Mouse (Mus musculus) retina, adult 2 months (tissue): ENCODE results near the gene Bnc2.

Source experiments
- DNase-seq: peaks from one replicate; pipeline ENCODE4 v3.0.0-alpha.2; 2012; ENCODE audit warnings: low read depth, low spot score

Bnc2 gene

DNA sequence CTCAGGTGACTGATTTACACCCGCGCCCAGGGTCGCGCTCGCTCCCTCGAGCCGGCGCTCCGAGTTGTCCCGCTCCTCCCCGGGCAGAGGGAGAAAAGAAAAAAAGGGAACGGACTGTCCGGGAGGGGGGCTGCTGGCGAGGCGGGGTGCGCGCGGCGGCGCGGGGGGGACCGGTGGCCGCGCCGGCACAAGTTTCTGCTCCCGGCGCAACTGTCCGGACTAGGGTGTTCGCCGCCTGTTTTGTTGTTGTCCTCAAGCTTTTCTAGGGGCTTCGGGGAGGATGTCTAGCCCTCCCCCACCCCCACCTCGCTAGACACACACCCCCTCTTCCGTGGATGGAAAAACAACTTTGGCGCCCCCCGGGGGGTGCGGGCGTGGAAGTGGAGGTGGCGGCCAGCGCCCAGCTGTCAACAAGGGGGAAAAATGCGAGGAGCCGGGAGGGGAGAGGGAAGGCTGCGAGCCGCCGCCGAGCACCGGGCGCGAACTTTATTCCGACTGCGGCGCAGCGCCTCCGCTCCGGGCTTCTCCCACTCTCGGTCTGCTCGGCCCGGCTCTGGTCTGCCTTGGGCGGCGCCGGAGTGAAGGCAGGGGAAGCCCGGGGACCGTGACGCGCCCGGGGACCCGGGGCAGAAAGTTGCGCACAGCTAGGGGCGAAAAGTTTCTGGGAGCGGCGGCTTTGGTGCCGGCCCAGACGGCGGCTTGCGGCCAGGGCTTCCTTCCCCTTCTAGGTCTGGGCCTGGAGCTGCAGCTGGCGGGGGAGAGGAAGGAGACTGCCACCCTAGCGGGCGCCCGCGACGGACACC, at the start of gene Bnc2:
Gene Bnc2 (minus strand): TSS at position 105 of the 803 bp plus-strand sequence.
- DNase-seq = no peak

DNA sequence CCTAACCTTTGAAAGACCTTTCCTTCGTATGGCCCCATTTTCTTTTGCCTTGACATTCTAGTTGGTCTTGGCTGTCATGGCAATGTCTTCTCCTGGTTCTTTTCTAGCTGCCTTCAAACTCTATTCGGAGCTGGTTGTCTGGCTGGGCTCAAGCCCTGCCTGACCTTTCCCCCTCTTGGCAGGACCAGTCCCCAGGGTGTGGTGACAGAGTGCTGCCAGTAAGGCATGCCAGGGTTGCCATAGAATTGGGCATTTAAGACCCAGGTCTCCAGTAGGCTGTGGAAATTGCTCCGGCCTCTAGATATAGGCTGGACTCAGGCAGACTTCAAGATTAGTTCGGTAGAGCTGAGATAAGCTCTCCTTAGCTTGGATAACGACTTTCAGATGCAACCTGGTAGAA, 32.9 kb upstream of the Bnc2 start:
- no peak for DNase-seq

DNA sequence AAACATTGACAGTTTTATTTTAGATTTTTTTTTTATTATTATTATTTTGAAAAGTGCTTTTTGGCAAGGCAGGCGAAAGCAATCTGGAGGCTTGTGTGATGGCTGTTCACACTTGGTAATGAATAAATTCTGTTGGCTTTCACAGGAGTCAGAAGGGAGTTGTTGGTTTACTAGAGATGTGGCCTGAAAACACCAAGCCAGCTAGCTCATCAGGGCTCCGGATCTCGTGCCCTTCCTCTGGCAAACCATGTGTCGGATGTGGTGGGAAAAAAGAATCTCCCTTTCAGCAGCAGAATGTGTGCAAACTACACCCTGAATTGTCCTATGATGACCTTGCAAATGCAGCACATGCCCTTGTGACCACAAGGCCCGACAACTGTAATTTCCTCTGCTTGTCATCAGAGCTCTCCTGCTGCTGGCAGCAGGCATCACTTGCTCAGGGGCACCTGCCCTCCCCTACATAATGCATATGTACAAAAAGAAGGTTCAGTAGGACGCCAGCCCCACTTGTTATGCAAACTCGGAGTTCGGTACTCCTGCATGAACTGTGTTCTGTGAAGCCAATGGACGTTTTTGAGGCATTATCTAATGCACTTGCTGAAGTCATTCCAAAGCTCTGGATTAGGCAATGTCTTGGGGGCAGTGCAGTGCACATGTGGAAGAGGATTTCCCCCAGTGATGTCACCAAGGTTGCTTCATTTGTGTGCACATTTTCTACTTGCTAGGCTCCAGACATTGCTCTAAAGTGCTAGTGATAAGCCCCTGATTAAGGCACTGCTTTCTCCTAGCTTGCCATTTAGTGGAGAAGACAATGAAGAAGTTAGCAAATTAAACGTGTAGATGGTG, 10.7 kb upstream of the Bnc2 start:
- DNase-seq = no peak

DNA sequence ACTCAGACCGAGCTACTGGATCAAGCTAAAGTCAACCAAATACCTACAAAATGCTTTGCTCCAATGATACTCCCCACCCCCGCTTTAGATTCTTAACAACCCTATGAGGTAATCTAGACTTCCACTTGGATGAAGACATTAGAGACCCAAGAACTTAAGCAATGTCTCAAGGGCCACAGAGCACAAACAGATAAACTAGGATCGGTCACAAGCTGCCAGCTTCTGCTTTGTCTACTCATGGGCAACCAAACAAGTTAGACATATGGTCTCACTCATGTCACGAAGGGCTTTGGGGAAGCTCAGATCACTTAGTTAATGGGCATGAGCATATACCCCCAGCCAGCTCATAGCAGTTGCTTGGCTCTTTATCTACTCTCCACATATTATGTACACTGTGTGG, 9.9 kb upstream of the Bnc2 start:
- DNase-seq = no peak

DNA sequence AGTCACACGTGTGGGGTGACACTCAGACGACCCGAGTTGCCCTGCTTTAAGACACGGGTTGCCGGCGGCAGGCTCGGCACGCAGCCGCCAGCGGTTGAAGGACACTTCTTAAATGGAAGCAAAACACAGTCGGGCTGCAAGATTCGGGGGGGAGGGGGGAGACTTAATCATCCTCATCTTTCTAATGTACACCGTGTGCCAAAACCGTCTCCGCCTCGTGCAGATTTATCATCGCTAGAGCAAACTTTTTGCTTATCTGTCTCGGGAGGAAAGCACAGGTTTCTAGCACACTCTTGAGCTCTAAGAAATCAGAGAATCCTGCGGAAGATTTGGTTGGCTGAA, 870 bp upstream of the Bnc2 start:
- DNase-seq = no peak

DNA sequence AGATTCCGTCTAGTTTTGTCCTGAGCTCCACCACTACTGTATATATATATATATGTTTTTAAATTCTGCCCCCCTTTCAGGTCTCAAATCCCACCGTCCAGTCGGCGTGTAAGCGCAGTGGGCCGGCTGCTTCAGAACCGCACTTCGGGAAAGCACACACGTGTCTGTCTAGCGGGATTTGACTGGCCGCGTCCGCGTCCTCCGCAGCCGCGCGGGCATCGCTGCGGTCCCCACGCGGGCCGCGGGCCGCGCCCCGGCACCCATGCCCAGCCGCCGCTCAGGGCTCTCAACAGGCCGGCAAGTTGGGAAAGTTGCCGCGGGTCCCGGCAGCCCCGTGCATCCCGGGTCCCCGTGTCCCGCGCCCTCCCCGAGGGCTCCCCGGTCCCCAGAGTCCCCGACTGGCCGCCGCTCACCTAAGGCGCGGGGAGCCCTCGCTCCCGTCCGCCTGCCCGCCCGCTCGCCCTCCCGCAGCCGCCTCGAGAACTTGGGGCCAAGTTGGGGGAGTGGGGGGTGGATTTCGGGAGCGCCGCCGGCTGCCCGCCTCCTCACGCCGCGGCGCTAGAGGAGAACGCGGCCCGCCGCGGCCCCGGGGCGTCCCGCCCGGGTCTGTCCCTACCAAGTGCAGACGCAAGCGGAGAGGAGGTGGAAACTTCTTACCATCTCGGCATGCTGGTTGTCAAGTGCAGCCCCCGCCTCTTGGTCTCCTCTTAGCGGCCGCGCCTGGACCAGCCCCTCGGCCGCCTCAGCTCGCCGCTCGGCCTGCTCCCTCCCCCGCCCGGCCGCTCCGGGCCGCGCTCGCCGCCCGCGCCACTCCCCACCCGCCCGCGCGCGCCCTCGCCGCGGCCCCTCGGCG, 531 bp downstream of the Bnc2 start:
- no peak for DNase-seq

DNA sequence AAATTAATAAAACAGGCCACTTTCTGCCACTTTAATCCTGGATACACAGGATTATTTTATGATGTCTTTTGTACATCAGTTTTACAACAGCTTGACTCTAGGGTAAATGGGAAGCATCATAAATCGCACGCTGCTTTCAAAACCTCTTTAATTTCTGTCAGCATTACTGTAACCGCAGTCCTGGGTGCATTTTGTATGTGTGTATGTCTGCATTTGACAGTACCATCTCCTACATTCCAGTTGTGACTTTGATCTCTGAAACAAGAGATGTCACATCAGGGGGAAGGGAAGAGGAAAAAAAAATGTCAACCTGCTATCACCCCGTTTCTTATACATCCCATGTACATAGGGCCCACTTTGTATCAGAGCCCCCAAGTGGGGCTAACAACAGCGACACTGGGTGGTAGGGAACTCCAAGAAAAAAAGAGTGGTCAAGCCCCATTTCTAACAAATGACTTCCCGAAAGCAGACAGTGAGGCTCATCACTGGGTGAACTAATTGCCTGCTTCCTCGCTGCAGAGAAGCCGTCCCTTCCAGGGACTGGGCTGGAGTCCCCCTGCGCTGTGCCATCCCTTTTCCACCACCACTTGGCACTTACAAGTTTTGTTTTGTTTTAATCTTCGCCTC, 1.3 kb downstream of the Bnc2 start:
- no peak for DNase-seq

DNA sequence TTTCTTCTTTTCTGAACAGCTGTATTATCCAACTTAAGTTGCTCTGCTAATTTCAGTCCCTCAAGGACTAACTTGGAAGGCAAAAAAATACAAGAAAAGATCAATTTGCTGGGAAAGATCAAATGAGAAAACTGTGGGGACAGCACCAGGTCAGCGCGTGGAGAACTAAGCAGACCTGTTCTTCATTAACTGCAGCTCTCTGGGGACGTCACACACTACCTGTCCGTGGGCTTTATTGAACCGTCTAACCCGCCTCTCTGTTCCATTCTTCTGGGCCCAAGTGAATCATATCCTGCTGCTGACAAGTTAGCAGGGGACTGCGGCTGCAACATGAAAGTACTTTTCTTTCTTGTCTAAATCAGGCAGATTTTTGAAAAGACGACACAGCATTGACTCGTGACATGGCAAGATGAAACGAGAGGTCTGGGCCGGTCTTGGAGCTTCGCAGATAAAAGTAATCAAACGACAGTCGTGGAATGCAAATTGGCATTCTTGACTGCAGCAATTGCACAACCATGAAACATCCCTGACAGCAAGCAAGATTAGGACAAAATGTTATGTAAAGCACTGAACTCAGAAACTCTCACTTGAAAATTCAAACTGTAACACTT, 2.8 kb downstream of the Bnc2 start:
- no peak for DNase-seq

DNA sequence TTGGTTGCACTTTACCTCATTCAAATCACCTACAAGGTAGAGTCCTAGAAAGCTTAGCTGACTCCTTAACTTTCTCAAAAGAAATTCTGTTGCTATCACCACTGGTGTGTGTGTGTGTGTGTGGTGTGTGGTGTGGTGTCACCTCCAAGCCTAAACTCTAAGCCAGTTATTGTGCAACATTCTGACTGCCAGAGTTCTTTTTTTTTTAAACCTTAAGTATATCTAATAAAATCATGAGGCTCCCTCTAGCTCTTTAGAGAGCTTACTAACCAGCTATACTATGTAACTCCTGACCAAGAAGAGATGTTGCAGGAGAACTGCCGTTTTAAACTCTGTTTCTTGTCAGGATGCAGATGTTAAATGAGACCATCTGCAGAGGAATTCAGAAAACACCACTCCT, 4.1 kb downstream of the Bnc2 start:
- no peak for DNase-seq

DNA sequence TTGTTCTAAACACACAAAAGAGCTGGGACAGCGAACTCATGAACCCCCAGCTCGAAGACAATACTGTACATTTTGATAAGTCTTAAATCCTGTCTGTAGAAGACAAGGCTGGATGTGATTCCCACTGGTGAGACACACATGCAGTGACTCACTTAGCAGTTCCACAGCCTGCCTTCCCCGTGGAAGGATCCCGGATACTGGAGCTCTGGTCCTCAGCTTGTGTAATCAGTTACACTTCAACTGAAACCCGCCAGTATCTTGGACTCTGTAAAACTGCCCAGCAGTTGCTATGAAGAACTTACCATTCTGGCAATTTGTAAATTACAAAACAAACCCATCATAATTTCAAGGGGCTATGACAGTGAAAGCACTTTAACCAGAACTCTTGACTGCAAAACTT, 5.4 kb downstream of the Bnc2 start:
- no peak for DNase-seq

DNA sequence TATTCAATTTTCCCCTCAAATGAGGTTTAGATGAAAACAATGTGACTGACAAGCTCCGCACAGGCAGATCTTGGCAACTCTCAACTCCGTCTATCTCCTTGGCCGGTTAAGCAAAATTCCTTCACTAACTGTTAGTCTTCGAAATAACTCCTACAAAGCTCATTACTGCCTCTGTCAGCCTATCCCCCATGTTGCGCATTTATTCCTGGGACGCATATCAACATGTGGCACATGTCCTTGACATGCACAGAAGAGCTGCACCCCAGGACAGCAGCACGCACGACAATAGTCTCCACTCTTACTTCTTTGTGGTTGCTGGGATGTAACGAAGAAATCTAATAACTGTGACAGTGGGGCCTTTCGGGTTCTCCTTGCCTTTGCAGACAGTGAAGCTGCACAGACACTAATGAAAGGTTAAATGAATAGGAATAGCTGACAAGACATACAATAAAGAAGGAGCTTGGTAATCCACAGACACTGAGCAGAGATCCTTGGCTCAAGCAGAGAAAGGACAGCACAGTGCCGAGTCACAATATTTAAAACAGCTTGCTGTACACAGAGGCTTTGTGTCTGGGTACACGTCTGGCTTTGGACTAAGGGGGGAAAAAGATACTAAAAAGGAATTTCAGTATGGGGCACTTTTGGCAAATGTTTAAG, 6.0 kb downstream of the Bnc2 start:
- no peak for DNase-seq

DNA sequence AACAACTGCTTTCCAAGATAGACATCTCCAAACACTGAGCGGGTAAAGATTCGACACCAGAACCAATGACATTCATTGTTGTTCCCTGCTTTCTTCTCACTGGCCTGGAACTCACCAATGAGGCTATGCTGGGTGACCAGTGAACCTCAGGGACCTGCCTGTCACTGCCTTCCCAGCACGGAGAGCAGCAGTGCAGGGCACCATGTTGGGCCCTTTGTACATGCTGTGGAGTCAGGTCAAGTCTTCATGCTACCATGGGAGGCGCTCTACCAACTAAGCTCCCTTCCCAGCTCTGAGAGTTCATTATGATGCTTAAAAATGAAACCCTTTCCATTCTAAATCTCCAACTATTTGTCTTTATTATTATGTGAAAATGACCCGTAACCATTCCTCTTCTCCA, 6.8 kb downstream of the Bnc2 start:
- no peak for DNase-seq

DNA sequence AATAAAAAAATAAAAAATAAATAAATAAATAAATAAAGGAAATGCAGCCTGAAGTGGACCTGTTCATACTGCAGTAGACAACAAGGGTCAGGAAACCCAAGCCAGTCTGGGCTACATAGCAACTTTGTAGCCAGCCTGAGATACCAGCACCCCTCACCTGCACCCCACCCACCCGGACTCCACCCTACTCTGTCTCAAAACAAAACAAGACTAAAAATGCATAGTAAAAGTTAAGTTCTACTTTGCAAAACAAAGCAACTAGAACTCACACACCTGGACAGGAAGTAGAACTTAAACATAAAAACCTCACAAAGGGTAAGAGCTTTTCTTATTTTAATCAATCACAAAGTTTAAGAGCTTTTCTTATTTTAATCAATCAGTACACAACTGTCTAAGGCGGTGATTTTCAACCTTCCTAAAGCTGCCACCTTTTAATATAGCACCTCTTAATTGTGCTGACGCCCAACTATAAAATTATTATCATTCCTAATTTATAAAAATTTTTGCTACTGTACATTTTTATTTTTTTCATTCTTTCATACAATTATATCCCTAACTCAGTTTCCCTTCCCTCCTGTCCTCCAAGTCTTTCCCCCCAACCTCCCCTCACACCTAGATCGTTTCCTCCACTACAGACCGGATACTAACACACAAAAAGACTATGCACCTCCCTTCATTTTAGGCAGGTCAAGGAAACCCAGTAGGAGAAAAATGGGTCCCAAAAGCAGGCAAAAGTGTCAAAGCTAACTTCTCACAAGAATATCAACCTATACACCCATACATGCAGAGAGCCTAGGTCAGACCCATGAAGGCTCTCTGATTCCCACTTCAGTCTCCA, 12.6 kb downstream of the Bnc2 start:
- no peak for DNase-seq

DNA sequence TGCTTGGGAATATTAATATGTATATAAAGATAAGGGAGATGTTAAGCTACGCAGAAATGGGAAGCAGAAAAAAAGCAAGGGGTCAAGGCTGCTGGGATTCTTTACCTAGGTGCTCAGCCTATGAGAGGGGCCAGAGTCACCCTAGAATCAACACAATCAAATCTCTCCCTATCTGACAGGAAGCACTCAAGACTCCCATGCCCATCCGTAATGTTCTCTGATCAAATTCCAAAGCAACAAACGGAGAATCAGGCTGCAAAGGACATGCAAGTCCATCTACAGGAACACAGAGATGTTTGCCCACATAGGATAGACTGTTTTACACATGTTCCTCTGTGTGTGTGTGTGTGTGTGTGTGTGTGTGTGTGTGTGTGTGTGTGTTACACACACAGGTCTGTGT, 13.7 kb downstream of the Bnc2 start:
- no peak for DNase-seq

DNA sequence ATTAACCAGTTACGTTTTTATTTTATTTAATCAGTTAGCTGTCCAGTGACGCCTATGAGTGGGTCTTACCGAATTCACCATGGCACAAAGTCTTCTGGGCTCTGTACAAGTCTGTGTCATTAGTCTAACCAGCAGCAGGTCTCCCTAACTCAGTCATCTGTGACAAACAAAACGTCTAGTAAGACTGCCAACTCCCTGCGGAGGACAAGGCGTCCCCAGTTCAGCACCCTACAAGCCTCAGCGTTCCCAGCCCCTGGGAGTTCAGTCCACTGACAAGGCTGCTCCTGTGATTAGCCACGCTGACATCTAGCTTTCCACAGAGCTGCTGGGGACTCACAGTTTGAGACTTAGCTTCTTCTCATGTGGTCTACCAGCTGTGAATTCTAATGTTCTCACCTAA, 23.3 kb downstream of the Bnc2 start:
- DNase-seq = no peak

DNA sequence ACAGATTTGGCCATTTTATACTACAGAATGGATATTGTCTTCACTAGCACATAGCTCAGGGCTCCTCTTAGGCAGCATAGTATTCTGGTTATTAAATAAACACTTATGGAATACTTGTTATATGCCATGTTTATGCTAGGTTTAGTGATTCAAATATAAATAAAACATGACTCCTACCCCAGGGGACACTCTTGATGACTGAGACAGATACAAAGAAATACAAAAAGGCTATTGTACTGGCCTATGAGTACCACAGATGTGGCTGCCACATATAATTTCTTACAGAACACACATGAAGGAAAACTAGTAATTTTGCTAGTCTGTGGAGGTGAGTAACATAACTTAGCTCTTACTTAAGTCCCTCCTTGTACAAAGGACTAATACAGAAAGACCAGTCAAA, 28.5 kb downstream of the Bnc2 start:
- DNase-seq = no peak

DNA sequence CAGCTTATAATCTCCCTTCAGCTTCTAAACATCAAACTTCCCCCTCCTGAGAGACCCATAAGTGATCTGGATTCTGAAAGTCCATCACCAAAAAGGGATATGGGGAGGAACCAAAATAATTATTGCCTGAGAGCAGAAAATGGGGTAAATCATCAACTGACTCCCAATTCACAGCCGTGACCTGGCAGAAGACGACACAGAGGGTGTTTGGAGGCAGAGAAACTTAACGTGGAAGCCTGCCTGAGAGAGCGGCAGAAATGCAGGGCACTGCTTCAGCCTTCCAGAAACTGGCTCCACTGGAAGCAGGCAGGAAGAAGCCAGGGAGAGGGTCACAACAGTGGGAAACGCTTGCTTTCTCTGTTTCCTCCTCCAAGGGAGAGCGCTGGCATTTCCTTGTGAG, 35.9 kb downstream of the Bnc2 start:
- DNase-seq = no peak

DNA sequence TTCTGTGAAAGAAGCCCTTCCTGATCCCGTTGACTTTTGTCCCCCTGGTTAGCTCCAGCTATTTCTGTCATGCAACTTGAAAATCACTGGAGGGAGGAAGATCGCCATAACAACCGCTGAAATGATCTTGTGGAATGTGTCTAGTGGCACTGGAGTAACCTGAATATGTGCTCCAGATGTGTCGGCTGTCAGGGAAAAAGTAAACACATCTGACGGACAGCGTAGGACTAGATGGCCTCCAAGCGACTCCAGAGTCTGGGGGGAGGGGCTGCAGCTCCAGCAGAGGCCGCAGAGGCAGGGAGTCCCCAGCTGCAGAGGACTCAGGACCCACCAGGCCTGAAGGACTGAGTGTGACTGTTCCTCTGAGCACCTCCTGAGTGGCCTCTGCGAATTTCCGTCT, 37.4 kb downstream of the Bnc2 start:
- no peak for DNase-seq

DNA sequence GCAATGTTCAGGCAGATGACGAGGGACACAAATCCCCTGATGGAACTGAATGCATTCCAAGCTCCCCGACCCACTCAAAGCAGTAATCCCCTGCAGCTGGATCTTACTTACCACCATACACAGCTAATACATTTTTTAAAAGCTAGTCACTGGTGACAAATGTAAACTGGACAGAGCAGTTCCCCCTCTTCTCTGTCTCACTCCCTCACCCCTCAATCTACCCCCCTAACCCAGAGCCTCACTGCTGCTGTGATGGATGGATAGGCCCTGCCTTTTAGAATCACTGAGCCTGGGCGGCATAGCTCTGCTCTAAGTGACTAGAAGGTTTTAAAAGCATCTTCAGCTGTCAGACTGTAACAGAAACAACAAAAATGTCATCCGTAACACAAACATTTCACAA, 40.3 kb downstream of the Bnc2 start:
- no peak for DNase-seq

DNA sequence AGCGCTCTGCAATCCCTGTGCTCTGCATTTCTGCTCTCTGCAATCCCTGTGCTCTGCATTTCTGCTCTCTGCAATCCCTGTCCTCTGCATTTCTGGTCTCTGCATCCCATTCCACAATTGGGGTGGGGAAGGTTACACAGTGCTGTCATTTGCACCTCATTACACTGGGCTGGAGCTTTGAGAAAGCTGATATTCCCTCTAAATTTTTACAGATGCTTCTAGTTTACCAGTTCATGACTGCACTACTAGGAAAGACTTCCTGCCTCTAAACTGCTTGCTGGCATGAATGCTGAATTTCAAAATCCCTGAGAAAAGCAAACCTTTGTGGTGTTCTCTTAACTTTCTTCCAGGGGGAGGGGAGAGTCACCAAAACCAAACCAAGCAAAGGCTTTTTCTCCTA, 41.1 kb downstream of the Bnc2 start:
- DNase-seq = no peak
